Mouse (Mus musculus): ENCODE data around the gene Dnah8. TPM values are rescaled to one million over a fixed set of nuclear protein-coding genes. Genes with fewer than 3 reads are reported as not detected.
A peak's percentile ranks its signal among the peaks of the same experiment; 100 is the strongest.

The Dnah8 gene
- total RNA-seq, 2 experiments from 2014 or later, result 0.67 to 1.1 TPM

DNA sequence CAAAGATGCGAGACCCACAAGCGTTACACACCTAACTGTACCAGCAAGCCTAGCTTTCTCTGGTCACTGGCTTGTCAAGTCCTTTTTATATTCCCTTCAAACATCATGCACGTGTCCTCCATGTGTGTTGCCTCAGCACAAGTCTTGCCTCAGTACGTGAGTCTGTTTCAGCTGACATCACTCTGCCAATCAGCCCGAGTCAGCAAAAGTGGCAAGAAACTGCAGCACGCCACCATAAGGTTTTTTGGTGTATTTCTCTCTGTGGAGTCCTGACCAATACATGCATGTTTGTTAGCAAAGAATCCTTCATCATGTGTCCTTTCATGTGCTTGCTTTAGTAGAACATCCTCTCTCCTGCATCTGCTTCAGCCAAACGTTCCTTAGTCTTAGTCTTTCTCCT lies 200.3 kb downstream of the Dnah8 start:
- no peak for DNase-seq

DNA sequence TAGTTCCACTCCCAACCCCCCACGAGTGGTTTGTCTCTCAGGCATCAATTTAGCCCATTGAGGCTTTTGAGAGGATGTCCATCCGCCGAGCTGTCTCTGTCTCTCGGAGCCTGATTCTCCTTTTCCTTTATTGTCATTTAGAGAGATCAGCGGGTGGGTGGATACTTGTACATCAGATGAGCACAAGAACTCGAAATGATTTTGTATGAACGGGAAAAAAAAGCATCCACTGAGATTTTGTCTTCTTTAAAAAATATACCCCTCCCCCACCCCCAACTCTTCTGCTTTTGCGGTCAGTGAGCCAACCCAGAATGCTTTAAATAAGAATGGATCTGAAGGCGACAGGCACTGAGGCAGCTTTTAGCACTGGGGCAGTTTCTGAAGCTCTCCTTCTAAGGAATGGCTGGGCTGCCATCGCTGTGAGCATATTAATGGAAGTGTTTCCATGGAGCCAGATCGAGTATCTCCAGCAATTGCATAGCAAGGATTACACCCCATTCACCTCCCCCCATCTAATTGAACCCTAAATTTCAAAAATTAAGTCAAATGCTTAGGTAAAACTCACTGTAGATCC lies 201.7 kb downstream of the Dnah8 start:
- no peak for DNase-seq

DNA sequence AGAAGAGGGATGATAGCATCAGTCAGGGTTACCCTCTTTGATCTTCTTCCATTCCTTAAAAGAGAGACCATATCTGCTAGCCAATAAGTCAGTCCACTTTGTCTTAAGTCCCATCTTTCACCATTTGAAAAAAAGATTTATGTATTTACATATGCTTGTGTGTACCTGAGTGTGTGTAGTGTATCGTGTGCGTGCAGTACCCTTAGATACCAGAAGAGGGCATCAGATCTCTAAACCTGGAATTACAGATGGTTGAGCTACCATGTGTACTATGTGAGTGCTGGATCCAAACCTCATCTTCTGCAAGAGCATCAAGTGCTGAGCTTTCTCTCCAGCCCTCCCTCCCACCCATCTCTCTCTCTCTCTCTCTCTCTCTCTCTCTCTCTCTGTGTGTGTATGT lies 207.0 kb downstream of the Dnah8 start:
- DNase-seq, result no peak

DNA sequence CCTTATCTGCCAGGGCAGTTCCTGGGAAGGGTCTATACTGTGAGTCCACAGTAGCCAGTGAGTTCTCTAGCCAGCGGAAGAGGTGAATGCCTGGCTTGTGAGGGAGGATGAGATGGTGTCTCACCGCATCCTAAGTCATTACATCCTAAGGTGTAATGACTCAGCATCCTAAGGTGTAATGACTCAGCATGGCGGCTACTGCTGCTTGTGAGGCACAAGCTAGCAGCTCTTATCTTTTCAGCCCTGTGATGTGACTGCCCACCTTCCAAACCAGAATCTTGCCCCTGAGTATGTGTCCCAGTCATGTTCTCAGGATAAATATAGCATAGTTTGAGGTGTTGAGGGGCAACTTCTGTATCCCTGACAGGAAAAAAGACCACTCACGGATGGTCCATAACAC lies 211.3 kb downstream of the Dnah8 start:
- DNase-seq, result no peak

DNA sequence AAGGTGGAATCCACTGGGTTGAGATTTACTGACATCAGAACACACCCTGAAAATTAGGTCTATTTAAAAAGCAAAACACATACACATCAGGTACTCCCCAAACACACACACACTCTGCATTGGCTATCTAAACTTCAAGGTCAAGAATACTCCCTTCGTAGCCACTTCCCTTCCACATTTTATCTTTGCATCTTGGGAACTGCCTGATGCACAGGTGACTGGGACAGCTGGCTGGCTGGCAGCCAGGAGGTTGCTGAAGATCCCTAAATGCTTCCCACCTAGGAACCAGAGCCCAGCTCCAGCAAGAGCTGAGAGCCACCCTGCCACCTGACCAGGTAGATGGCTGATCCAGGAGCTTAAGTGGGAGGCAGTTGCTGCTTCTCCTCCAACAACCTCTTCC lies 212.9 kb downstream of the Dnah8 start:
- DNase-seq, result no peak

DNA sequence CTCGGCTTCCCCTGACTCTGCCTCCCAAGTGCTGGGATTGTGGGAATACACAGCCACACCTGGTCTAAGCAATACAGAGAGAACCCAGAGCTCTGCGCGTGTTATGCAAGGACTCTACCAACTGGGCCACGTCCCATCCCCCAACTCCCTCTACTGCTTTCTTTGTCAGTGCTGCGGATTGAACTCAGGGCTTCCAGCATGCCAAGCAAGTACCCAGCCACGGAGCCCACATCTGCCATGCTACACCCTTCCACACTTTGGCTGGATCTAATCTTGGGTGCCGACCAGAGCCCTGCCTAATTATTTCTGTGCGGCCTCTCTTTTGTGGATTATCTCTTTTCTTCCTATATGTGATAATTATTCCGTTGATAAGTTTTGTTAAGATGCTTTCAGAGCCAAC lies 215.9 kb downstream of the Dnah8 start:
- DNase-seq, result no peak

DNA sequence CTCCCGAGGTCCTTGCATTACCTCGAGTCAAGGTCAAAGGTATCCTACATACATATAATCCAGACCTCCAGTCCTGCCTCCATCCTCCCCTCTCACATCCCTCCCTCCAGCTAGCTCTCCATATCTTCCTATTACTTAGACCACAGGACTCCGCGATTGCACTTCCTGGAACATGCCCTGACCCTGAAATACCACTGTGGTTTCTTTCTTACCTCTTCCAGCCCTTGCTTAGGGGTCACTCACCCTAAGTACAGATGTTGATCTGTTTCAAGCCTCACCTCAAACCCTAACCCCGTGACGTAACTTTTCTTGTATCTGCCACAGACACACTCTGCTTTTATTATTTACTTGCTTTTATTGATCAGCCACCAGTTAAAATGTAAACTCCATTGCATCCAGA lies 218.2 kb downstream of the Dnah8 start:
- no peak for DNase-seq

DNA sequence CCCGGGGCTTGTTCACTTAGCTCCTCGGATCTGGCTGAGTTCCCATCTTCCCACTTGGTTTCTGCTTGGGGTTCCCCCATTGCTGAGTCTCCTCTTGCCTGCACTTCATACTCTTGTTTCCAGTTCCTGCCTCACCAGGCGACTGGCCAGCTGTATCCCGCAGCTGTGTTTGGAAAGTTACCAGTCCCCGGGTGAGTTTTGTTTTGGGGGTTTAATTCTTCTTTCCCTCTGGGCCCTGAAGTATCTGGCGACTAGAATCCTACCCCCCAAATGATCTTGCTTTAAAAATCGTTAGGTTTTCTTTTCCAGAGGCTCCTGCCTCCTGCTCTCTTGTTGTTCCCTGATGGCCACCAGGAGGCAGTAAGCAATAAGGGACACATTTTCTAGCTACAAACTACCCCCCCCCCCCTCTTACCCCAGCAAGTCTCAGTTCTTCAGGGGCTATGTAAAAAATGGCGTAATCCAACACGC lies 220.2 kb downstream of the Dnah8 start:
- DNase-seq, result no peak

DNA sequence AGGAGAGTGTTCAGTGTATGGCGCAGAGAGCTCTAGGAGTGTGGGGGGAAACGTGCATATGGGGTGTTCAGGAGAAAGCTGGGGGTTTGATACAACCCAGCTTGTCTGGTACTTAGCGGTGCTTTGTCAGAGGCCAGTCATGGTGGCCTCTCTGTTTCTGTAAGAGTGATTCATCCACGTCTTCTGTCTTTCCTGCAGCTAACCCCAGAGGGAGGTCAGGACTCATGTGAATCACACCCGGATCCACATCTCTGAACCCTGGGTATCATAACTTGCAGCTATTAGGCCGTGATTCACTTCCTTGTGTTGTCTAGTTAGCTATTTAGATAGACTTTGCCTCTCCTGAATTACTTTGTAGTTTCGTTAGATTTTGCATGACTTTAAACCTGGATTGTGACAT lies 223.3 kb downstream of the Dnah8 start:
- DNase-seq, result no peak

DNA sequence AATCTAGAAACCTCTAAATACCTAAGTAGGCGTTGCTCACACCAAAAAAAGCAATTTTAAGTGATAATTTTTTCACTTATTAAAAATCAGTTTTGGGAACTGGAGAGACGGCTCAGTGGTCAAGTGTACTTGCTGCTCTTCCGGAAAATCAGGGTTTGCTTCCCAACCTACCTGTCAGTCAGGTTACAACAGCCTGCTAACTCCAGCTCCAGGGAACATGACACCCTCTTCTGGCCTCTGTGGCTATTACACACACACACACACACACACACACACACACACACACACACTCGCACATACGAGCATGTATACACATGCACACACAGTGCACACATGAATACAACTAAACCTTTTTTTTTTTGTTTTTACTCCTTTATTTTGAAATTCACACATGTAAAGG lies 223.9 kb downstream of the Dnah8 start:
- no peak for DNase-seq

DNA sequence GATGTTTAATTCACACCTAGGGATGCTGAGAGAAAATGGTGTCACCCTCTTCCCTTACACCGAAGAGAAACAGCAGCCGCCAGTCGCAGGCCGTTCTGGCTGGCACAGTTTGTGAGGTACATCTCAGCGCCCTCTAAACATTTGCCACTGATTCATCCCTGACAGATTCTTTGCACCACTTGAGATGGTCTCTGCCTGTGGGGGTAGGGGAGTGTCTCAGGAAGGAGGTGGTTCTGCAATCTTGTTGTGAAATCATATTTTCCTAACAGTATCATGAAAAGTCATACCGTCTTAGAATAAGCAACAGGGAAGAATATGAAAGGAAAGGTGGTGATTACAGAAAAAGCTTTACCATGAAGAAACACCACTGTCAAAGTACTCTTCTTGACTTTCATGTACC lies 224.7 kb downstream of the Dnah8 start:
- DNase-seq, result no peak

DNA sequence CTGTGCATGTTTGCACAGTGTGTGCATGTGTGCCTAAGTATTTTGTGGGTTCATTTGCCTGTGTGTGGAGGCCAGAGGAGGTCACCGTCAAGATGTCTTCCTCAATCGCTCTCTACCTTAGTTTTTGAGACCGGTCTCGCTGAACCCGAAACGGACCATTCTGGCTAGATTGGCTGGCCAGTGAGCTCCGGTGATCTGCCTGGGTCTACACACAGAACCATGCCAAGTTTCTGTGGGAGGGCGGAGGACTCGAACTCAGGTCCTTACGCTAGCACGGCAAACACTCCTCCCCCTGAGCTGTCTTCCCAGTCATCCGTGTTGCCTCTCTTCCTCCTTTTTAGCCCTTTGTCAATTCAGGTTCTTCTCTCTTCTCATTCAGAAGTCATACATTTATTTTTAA lies 225.7 kb downstream of the Dnah8 start:
- no peak for DNase-seq

DNA sequence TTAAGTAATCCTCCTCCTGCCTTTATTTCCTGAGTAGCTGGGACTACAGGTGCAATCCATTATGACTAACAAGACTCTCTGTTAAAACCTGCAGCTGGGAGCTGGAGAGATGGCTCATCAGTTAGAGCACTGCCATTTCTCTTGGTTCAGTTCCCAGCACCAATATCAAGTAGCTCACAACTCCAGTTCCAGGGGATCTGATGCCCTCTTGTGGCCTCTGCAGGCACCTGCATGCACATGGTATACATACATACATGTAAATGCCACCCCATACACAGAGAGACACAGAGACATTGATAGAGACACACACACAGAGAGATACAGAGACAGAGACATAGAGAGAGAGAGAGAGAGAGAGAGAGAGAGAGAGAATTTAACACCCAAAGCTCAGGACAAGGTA lies 228.2 kb downstream of the Dnah8 start:
- DNase-seq, result no peak

DNA sequence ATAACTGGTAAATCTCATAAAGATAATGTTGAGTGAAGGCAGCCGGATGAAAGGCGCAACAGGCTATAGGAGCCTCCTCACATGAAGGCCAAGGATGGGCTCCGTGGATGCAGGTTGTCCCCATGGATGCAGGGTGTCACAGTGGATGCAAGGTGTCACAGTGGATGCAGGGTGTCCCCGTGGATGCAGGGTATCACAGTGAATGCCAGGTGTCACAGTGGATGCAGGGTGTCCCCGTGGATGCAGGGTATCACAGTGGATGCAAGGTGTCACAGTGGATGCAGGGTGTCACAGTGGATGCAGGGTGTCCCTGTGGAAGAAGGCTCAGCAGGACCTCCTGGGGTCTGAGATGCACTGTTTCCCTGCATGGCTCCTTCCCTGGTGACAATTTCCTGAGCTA lies 233.2 kb downstream of the Dnah8 start:
- DNase-seq, result no peak

DNA sequence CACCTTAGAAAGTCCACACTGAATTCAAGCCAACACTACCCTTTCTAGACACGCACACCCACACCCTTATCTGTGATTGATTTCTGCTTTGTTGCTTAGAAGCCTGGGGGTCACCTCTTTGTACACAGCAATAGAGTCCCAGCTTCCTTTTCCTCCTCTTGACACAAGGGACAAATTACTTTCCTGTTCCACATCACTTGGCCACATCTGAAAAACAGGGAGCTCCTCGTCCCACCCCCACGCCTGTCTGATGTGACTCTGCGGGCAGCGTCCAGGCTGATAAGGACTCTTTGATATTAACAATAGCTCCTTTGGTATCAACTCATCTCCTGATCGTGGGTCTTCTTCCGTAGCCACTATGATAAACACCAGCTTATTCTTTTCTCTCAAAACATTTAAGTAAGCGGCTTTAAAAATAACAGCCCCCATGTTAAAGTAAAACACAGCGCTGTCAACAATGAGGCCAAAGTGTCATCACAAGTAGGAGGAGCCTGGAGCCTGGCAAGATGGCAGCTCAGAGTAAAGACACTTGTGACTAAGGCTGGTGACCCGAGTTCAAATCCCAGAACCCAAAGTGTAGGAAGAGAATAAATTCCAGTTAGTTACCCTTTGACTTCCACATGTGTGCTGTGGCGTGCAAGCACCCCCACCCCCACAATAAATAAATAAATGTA lies 234.6 kb downstream of the Dnah8 start:
- no peak for DNase-seq

DNA sequence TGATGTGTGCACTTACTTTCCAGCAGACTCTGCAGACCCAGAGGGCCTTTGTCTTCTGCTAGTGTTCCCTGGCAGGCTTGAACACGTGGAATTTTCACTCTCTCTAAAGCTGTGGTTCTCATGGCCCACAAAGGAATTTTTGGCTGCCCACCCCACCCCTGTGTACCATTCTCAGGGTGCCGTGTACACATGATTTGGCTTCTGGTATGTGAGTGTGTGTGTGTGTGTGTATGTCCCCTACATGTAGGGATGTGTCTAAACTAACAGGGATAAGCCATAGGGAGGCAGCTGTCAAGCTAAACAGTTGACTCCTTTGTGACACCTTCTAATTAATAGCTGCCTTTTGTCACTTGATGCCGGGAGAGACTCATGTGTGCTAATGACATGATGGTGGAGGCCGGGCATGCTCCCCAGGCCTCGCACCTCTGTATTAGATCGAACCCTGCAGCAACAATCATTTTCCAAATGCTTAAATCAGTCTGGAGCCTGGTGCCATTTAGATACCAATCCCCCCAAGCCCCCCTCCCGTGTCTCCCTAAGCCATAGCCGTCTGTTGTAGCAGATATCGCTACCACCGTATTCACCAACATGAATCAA lies 235.9 kb downstream of the Dnah8 start:
- DNase-seq, result no peak

DNA sequence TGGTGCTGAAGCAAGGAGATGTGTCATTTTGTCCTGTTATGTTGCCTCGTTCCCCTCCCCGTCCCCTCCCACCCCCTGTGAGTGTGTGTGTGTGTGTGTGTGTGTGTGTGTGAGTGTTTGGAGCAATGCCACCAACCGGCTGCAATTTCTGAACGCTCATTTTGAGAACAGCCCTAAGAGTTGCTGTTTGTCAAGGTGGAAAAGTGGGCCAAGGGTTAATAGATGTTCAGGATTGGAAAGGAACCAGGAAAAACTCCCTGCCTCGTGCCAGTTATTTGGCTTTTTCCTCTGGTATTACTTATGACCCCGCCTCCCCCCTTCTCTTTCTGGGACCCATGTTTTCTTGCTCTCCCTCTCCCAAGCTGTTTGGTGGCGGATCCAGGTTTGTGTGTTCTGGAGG lies 236.5 kb downstream of the Dnah8 start:
- no peak for DNase-seq

DNA sequence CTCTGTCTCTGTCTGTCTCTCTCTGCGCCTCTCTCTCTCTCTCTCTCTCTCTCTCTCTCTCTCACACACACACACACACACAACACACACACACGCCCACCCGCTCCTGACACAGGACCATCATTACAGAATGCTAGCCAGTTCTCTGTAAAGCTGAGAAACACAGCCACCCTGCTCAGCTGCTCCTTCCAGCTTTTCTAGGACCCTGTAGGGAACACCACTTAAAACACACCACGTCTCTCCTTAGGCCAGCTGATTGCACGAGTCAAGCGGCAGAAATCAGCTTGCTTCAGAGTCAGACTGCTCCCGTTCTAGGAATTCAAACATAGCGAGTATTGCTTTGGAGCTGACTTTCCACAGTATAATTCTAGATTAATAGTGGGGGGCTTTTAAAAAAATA lies 242.1 kb downstream of the Dnah8 start:
- no peak for DNase-seq

DNA sequence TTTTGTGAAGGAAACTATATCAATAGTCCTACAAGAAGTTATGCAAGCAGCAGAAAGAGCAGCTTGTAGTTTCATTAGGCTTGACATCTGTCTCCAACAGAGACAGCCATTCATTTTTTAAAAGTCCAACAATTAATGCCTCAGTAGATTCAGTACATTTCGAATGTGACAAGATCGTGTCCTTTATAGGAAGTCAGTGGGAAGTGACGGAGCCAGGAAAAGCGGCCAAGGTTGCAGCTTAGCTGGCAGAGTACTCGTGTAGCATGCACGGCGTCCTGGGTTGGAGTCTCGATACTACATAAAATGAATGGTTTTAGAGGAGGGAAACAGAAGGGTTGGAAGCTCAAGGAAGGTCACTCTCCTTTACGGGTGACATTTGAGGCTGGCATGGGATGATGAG lies 242.8 kb downstream of the Dnah8 start:
- DNase-seq, result peak in 1 of 2 experiments; percentile 17

DNA sequence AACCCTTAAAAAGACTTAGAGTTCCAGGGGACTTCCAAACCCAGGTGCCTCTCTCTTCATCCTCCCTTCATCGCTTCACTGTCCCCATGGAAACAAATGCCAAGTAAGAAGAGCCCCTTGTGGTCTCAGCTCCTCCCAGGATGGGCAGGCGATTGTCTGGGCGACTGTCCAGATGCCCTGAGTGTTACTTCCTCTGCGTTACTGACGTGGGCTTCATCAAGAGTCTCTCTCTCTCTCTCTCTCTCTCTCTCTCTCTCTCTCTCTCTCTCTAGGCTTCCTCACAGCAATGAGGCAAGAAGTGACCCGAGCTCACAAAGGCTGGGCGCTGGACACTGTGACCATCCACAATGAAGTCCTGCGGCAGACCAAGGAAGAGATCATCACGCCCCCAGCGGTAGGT lies 246.9 kb downstream of the Dnah8 start:
- DNase-seq, result no peak

DNA sequence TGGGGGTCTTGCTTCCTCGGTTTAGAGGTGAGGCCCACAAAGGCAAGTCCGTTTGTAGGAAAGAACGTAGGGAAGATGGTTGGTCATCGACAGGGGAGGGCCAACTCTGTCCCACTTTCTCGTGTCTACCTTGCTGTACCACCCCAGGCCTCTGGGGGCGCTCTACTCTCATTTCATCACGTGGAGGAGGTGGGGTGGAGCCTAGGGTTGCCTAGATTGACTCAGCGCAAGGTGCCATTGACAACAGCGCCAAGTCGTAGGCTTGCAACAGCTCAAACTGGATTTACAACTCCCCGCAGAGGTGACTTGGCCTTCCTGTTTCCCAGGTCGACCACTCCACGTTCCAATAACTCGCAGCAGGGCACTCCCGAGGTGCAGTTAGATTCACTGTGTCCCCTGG lies 250.1 kb downstream of the Dnah8 start:
- DNase-seq, result no peak

DNA sequence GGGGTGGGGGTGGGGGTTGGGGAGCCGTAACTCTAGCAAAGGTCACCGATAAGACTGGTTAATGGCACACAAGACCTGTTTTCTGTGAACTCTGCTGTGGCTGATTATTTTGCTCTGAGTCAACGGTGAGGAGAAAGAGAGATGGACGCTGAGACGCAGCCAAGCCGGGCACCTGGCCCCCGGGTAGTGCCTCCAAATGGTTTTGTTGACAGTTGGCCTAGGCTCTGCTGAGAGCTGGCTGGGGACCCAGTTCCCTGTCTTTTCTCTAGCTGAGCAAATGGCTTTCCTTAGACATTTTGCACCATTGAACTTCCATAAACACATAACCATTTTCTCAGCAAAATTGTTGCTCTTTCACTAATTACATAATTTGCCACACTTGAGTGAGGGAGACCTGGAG lies 253.3 kb downstream of the Dnah8 start:
- DNase-seq, result no peak

DNA sequence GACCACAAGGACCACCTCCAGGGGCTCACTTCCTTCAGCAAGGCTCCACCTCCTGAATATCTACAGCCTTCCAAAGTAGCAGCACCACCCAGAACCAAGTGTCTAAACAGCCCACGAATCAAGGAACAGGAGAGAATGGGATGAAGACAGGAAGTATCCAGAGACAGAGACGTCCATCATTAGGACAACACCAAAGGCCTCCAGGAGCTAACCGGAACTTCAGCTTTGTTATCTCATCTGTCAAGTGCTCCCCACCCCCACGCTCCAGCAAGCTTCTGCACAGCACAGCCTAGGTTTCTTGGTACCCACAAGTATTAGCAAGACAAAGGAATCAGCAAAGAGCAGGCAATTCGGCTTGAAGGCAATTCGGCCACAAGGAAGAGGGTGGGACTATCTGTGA lies 254.5 kb downstream of the Dnah8 start:
- no peak for DNase-seq

DNA sequence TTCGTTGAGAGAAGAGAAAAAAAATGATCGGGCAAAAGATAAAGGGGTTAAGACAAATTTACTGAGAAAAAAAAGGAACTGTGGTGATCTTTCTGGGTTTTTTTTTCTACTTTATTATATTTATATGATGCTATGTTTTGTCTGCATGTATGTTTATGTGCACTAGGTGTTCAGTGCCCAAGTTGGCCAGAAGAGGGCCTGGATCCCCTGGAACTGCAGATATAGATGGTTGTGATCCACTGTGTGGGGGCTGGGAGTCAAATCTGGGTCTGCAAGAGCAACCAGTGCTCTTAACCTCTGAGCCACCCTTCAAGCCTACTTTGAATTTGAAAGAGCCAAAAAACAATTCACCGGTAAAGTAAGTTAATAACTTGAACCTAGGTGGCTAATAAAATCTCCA lies 256.2 kb downstream of the Dnah8 start:
- no peak for DNase-seq

Data from heart, adult 18-20 months (tissue).